Mouse (Mus musculus): Measurements from ENCODE around the gene Cacnb4.

The Cacnb4 gene

GRCm38 (mm10) chr2:52603935-52604650, 72.5 kb downstream of the Cacnb4 start:
- no peak for DNase-seq

- DNase-seq, result no peak
Measured at GRCm38 (mm10) chr2:52603421-52603820, 73.2 kb downstream of the Cacnb4 start.

GRCm38 (mm10) chr2:52602921-52603320, 73.7 kb downstream of the Cacnb4 start:
- no peak for DNase-seq

GRCm38 (mm10) chr2:52602228-52602627, 74.4 kb downstream of the Cacnb4 start:
- DNase-seq, result no peak

GRCm38 (mm10) chr2:52597511-52597910, 79.1 kb downstream of the Cacnb4 start:
- DNase-seq, result no peak

GRCm38 (mm10) chr2:52593814-52594213, 82.8 kb downstream of the Cacnb4 start:
- no peak for DNase-seq

- DNase-seq, result no peak
Measured at GRCm38 (mm10) chr2:52593260-52593659, 83.4 kb downstream of the Cacnb4 start.

- peak; percentile 93 for DNase-seq
Measured at GRCm38 (mm10) chr2:52590970-52591347, 85.7 kb downstream of the Cacnb4 start.

- no peak for DNase-seq
Measured at GRCm38 (mm10) chr2:52590340-52590969, 86.2 kb downstream of the Cacnb4 start.

- DNase-seq, result no peak
Measured at GRCm38 (mm10) chr2:52589514-52589913, 87.1 kb downstream of the Cacnb4 start.

- no peak for DNase-seq
Measured at GRCm38 (mm10) chr2:52585384-52585783, 91.2 kb downstream of the Cacnb4 start.

GRCm38 (mm10) chr2:52581132-52581781, 95.4 kb downstream of the Cacnb4 start:
- DNase-seq, result no peak

GRCm38 (mm10) chr2:52580697-52581096, 95.9 kb downstream of the Cacnb4 start:
- no peak for DNase-seq

- DNase-seq, result no peak
Measured at GRCm38 (mm10) chr2:52578846-52579245, 97.8 kb downstream of the Cacnb4 start.

- DNase-seq, result no peak
Measured at GRCm38 (mm10) chr2:52577700-52578099, 98.9 kb downstream of the Cacnb4 start.

- DNase-seq, result no peak
Measured at GRCm38 (mm10) chr2:52576546-52576945, 100.1 kb downstream of the Cacnb4 start.

- no peak for DNase-seq
Measured at GRCm38 (mm10) chr2:52575637-52576175, 100.9 kb downstream of the Cacnb4 start.

- peak; percentile 74 for DNase-seq
Measured at GRCm38 (mm10) chr2:52574929-52575328, 101.7 kb downstream of the Cacnb4 start.

GRCm38 (mm10) chr2:52572221-52572620, 104.4 kb downstream of the Cacnb4 start:
- no peak for DNase-seq

- DNase-seq, result no peak
Measured at GRCm38 (mm10) chr2:52571339-52571968, 105.2 kb downstream of the Cacnb4 start.

GRCm38 (mm10) chr2:52570781-52571180, 105.8 kb downstream of the Cacnb4 start:
- no peak for DNase-seq

GRCm38 (mm10) chr2:52570171-52570570, 106.5 kb downstream of the Cacnb4 start:
- DNase-seq, result no peak

- no peak for DNase-seq
Measured at GRCm38 (mm10) chr2:52568131-52568530, 108.5 kb downstream of the Cacnb4 start.
